Mouse (Mus musculus) inflammation-experienced regulatory T-cells, adult 16 weeks (primary cell): ENCODE measurements around the gene Bcs1l. TPM values are rescaled to one million over a fixed set of nuclear protein-coding genes. Genes with fewer than 3 reads are reported as not detected.

Experiments used
- polyA plus RNA-seq: library from polyadenylated mRNA; unstranded; fragments of 100-300 nt; shearing (Covaris generic); gene quantifications from one replicate; pipeline ENCODE4 v1.2.1, GENCODE M21; 2017

Gene Bcs1l
- polyA plus RNA-seq: 14.3 TPM

GRCm38 (mm10) chr1:74587773-74588445 is at the start of gene Bcs1l, which contains the start of gene Zfp142:
Gene Bcs1l (plus strand): TSS chr1:74588289.
Gene Zfp142 (minus strand): TSS chr1:74588246.

DNA sequence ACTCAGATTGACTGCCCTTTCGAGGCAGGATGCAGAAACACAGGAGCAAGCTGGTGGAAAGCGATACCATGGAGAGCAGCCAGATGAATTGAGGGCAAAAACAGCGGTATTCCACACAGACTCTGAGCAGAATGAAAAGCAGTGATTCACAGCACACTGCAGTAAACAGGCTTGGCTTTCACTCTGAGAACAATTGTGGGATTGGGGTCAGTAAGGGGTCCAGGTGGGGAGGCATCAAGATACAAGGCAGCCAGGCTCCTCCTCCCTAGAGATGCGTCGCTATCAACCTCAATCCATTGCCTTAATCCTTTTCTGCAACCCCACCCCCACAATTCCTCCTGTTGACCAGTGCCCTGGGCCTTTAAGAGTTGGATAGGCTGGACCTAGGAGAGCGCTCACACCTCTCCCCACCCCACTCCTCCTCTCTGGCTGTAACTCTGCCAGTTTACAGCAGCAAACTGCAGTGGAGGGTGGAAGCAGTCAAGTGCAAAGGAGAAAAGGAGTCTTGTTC is 45.6 kb upstream of the Bcs1l start, which contains the start of gene Plcd4:
TSS of gene Plcd4 (plus strand) at position 438 of the 511 bp plus-strand sequence.

DNA sequence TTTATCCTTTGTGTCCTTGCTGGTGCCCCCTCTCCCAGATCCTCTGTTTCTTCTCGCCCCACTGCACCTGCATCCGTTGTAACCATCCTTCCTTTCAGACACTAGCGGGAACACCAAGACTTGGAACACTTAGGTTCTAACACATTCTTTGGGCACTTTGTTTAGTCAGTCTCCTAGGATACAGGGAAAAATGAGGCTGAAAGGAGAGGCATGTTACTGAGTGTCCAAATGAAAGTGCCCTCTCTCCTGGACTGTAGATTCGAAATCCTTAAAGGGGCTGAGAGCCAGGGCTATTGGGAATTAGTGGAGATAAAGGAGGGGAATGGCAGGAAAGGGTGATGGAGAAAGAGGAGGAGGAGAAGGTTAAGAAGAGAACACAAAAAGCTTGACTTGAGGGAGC is 43.9 kb upstream of the Bcs1l start, which contains the start of gene Usp37:
TSS of gene Usp37 (minus strand) at position 101 of the 400 bp plus-strand sequence.

DNA sequence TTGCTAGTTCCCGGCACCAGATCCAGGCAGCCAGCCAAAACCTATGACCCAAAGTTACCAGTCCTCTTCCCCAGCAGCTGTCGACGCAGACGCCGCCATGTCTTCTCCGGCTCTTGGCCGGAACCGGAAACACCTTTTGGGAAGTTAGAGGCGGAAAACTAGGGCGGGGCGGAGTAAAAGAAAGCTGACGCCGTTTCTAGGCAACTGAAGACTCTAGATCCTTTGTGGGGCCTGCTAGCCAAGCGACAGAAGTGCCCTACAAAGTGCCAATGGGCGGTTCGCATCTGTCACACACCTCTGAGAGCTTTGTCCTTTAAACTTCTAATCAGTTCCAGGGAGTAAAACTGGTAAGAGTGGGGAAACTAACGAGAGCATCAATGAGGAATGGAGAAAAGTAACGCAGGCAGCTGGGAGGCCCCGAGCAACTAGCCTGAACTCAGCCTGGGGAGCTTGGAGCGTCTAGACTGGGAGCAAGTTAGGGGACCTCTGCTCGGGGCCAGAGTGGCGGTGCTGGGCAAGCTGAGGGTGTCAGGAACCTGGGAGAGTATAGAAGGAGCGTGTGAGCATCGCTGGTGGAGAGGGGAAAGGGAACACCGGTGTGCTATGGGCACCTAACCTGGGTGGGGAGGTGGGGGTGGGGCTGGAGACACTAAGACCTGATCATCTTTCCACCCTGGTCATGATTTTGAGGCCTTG is 13.3 kb downstream of the Bcs1l start, which contains the start of the genes Rnf25 and Stk36:
TSS of gene Rnf25 (minus strand) at position 131 of the 696 bp plus-strand sequence.
TSS of gene Stk36 (plus strand) at position 179 of the 696 bp plus-strand sequence.

Other genes starting within 250 kb of the Bcs1l start
- gene Catip, start 226.2 kb upstream of the Bcs1l start, polyA plus RNA-seq: not detected
- 5.1 TPM for gene Slc11a1, start 213.1 kb upstream of the Bcs1l start, polyA plus RNA-seq
- 6.2 TPM for gene Ctdsp1, start 196.8 kb upstream of the Bcs1l start, polyA plus RNA-seq
- gene Vil1, start 178.9 kb upstream of the Bcs1l start, polyA plus RNA-seq: 0.22 TPM
- gene Cnot9, start 82.2 kb upstream of the Bcs1l start, polyA plus RNA-seq: 38.5 TPM
- gene Plcd4, start 45.4 kb upstream of the Bcs1l start, polyA plus RNA-seq: 0.98 TPM
- 22.0 TPM for gene Usp37, start 44.0 kb upstream of the Bcs1l start, polyA plus RNA-seq
- 17.5 TPM for gene Zfp142, start within 50 bp of the Bcs1l start, polyA plus RNA-seq
- 33.1 TPM for gene Rnf25, start 13.1 kb downstream of the Bcs1l start, polyA plus RNA-seq
- 0.18 TPM for gene Stk36, start 13.2 kb downstream of the Bcs1l start, polyA plus RNA-seq
- gene Ttll4, start 73.5 kb downstream of the Bcs1l start, polyA plus RNA-seq: 48.4 TPM
- 0.51 TPM for gene Cyp27a1, start 125.3 kb downstream of the Bcs1l start, polyA plus RNA-seq
- gene Prkag3, start 160.9 kb downstream of the Bcs1l start, polyA plus RNA-seq: not detected
- gene Wnt6, start 183.6 kb downstream of the Bcs1l start, polyA plus RNA-seq: not detected
- 0.43 TPM for gene Wnt10a, start 203.2 kb downstream of the Bcs1l start, polyA plus RNA-seq